Mouse (Mus musculus) Patski (cell line): ENCODE results near the gene Fam129c. TPM values are rescaled to one million over a fixed set of nuclear protein-coding genes. Genes with fewer than 3 reads are reported as not detected.

Experiments used
- ATAC-seq: fragments of 100-300 bp; one replicate; pipeline ENCODE4 v1.8.0; 2021
- CTCF ChIA-PET: fragments of 350-600 bp; sonication (Branson Sonifier 250); formaldehyde crosslinking; loops from one replicate; lab custom pipeline; 2022; ENCODE audit warnings: inconsistent platforms; lab: Charles Lee
- POLR2A ChIA-PET: fragments of 350-600 bp; sonication (Branson Sonifier 250); formaldehyde crosslinking; loops from one replicate; lab custom pipeline; 2022; ENCODE audit warnings: antibody characterized with exemption, inconsistent platforms; lab: Charles Lee
- DNase-seq: peaks from one replicate; pipeline ENCODE4 v3.0.0-alpha.2; 2011; ENCODE audit warnings: low read depth, low spot score
- H3K27me3 ChIP-seq: fragments of 371-371 bp; one replicate; pipeline ENCODE4 v1.5.1; 2021
- CTCF ChIP-seq: fragments of 100-300 bp; IDR thresholded peaks from one replicate; pipeline ENCODE4 v1.5.1; 2021
- in situ Hi-C: fragments of 300-500 bp; cut with MboI; formaldehyde crosslinking; loops from 3 replicates; pipeline ENCODE4 v1.11.1; 2018; ENCODE audit warnings: low pct_unique_long_range_greater_than_20kb, mixed read lengths
- polyA plus RNA-seq: library from polyadenylated mRNA; unstranded; gene quantifications from one replicate; pipeline ENCODE4 v1.2.3, GENCODE M21; 2021

Fam129c gene
- polyA plus RNA-seq, 1 experiment from 2014 or later, result 10.8 TPM

- H3K27me3 ChIP-seq, result no peaks in the 10 kb centered on the region
- POLR2A ChIA-PET, result interaction anchor here (1.1 kb wide), 1 partner anchor 42 kb away, joined by 4 read pairs; no protein-coding TSS in a partner anchor
- ATAC-seq (no peak), DNase-seq (no peak)
- TF ChIP-seq CTCF, result no peak
- CTCF ChIA-PET, result interaction anchor here (1.6 kb wide), 1 partner anchor 33 kb away, joined by 3 read pairs; no protein-coding TSS in a partner anchor
- in situ Hi-C loops, result no loop called here
Measured at GRCm38 (mm10) chr8:71626753-71627152, 29.3 kb downstream of the Fam129c start.

GRCm38 (mm10) chr8:71627265-71628099 lies 30.0 kb downstream of the Fam129c start:
- DNase-seq (no peak), ATAC-seq (no peak)
- TF ChIP-seq CTCF, result no peak
- CTCF ChIA-PET, result no interaction called here
- no peaks in the 10 kb centered on the region for H3K27me3 ChIP-seq
- in situ Hi-C loops, result no loop called here
- POLR2A ChIA-PET, result interaction anchor here (1.1 kb wide), 1 partner anchor 41 kb away, joined by 4 read pairs; no protein-coding TSS in a partner anchor

DNA sequence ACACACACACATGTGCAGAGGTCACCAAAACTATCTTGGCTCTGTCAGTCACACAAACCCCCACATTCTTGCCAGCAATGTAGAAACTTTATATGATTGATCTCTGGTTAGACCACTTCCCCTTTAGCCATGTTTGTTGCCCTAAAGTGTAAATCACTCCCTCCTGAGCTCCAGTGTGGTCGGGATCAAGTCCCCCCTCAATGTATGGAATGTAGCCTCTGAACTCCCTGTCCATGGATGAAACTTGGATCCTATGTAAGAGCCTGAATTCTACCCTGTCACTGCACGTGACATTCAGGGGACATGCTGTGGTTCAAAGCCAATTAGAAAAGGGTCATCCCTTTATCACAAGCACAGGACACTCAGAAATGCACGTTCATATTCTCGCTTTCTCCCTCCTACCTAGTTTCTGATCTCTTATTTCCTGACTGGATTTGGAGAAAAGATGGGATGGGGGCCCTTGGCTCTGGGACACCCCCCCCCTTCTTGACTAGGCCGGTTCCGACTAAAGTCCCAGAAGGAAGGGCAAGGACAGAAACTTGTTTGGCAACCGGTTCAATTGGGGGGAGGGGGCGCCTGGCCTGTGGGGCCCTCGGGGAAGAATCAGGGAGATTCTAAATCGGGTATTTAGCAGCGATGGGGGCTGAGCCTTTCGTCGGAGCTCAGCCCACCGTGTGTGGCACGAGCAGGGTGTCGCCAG lies 31.1 kb downstream of the Fam129c start:
- CTCF ChIA-PET, result no interaction called here
- no peak for ATAC-seq

GRCm38 (mm10) chr8:71629096-71629697 lies 31.7 kb downstream of the Fam129c start:
- ATAC-seq, result peak; percentile 65
- no peak for TF ChIP-seq CTCF
- in situ Hi-C loops, result no loop called here
- peak; percentile 38 for DNase-seq
- POLR2A ChIA-PET, result no interaction called here
- CTCF ChIA-PET, result interaction anchor here (0.9 kb wide), 1 partner anchor 8 kb away, joined by 3 read pairs; no protein-coding TSS in a partner anchor
- H3K27me3 ChIP-seq, result no peaks in the 10 kb centered on the region

More for the DNA sequence above, 31.1 kb downstream of the Fam129c start:
- POLR2A ChIA-PET, result no interaction called here
- H3K27me3 ChIP-seq, result no peaks in the 10 kb centered on the region
- TF ChIP-seq CTCF, result no peak
- in situ Hi-C loops, result no loop called here
- no peak for DNase-seq

GRCm38 (mm10) chr8:71629781-71630212 lies 32.3 kb downstream of the Fam129c start:
- DNase-seq (no peak), ATAC-seq (peak; percentile 9)
- ChIA-PET POLR2A (no interaction called here), CTCF (interaction anchor here (0.8 to 0.9 kb wide), 2 partner anchors 8 to 16 kb away, joined by 3 read pairs; no protein-coding TSS in a partner anchor)
- in situ Hi-C loops, result no loop called here
- no peak for TF ChIP-seq CTCF
- no peaks in the 10 kb centered on the region for H3K27me3 ChIP-seq

GRCm38 (mm10) chr8:71630761-71631160 lies 33.3 kb downstream of the Fam129c start:
- ChIA-PET POLR2A (no interaction called here), CTCF (interaction anchor here (0.8 to 1.3 kb wide), 2 partner anchors 15 to 30 kb away, joined by 3 read pairs; no protein-coding TSS in a partner anchor)
- in situ Hi-C loops, result no loop called here
- ATAC-seq, result no peak
- TF ChIP-seq CTCF, result no peak
- DNase-seq, result no peak
- H3K27me3 ChIP-seq, result no peaks in the 10 kb centered on the region

- no peak for TF ChIP-seq CTCF
- CTCF ChIA-PET, result no interaction called here
- H3K27me3 ChIP-seq, result no peaks in the 10 kb centered on the region
- ATAC-seq, result no peak
- in situ Hi-C loops, result no loop called here
- DNase-seq, result no peak
- POLR2A ChIA-PET, result no interaction called here
Measured at GRCm38 (mm10) chr8:71631897-71632296, 34.4 kb downstream of the Fam129c start.

DNA sequence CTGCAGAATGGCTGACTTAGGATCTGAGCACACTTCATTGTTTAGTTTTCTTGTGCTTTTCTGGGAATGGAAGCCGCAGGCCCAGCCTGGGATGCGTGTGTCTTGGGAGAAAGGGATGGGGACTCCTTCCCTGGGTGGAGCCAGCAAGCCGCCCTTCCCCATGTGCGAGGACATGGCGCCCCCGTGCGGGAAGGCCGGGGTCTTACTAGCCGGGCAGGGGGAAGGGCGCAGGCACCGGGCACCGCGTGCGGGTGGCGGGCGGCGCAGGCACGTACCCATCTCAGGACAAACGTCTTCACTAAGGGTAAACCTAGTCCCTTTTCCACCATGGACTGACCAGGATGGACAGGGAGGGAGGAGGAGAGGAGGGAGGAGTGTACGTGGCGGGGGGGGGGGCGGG lies 35.7 kb downstream of the Fam129c start:
- no peak for ATAC-seq
- no peak for DNase-seq
- H3K27me3 ChIP-seq, result no peaks in the 10 kb centered on the region
- TF ChIP-seq CTCF, result no peak
- POLR2A ChIA-PET, result no interaction called here
- in situ Hi-C loops, result no loop called here
- CTCF ChIA-PET, result no interaction called here

GRCm38 (mm10) chr8:71633981-71634667 lies 36.7 kb downstream of the Fam129c start:
- no peak for TF ChIP-seq CTCF
- in situ Hi-C loops, result no loop called here
- ATAC-seq (no peak), DNase-seq (no peak)
- ChIA-PET CTCF (no interaction called here), POLR2A (no interaction called here)
- no peaks in the 10 kb centered on the region for H3K27me3 ChIP-seq
